Mouse (Mus musculus) gastrocnemius, postnatal 36 days (tissue): ENCODE results near the gene App. TPM values are rescaled to one million over a fixed set of nuclear protein-coding genes. Genes with fewer than 3 reads are reported as not detected.

ENCODE experiments used
- DNase-seq, 2 experiments: peaks; one replicate each; pipeline ENCODE4 v3.0.0; 2022
- intact Hi-C: fragments of 180-260 bp; cut with DNase I; formaldehyde crosslinking; loops from one replicate; pipeline ENCODE4 v1.15.1; 2025
- total RNA-seq, 2 experiments: library from RNA; stranded (reverse); gene quantifications; 2 replicates each; pipeline ENCODE4 v1.2.3; 2021

App gene
- total RNA-seq, 2 experiments from 2014 or later, result 67.9 to 83.3 TPM

- no peak for DNase-seq
- intact Hi-C loops, result no loop called here
These were observed 132.2 kb downstream of the App start for GRCm38 (mm10) chr16:85041153-85041959.

- intact Hi-C loops, result no loop called here
These were observed 134.8 kb downstream of the App start for GRCm38 (mm10) chr16:85038731-85039130.

GRCm38 (mm10) chr16:85037969-85038644, 135.5 kb downstream of the App start:
- no peak for DNase-seq
- intact Hi-C loops, result no loop called here

More at GRCm38 (mm10) chr16:85038731-85039130, 134.8 kb downstream of the App start:
- DNase-seq, result no peak

GRCm38 (mm10) chr16:85035815-85036214, 137.8 kb downstream of the App start:
- intact Hi-C loops, result no loop called here
- DNase-seq, result no peak

- intact Hi-C loops, result no loop called here
- no peak for DNase-seq
These were observed 139.8 kb downstream of the App start for GRCm38 (mm10) chr16:85033747-85034146.

GRCm38 (mm10) chr16:85030810-85031209, 142.8 kb downstream of the App start:
- intact Hi-C loops, result no loop called here
- no peak for DNase-seq

GRCm38 (mm10) chr16:85028396-85028795, 145.2 kb downstream of the App start:
- DNase-seq, result no peak
- intact Hi-C loops, result no loop called here

GRCm38 (mm10) chr16:85024706-85025105, 148.9 kb downstream of the App start:
- no peak for DNase-seq
- intact Hi-C loops, result no loop called here

GRCm38 (mm10) chr16:85023106-85023505, 150.5 kb downstream of the App start:
- intact Hi-C loops, result no loop called here
- DNase-seq, result no peak

- intact Hi-C loops, result no loop called here
- no peak for DNase-seq
These were observed 152.8 kb downstream of the App start for GRCm38 (mm10) chr16:85020696-85021323.

GRCm38 (mm10) chr16:85019273-85019672, 154.3 kb downstream of the App start:
- intact Hi-C loops, result no loop called here
- no peak for DNase-seq

- DNase-seq, result no peak
- intact Hi-C loops, result no loop called here
These were observed 155.7 kb downstream of the App start for GRCm38 (mm10) chr16:85017845-85018244.

GRCm38 (mm10) chr16:85012695-85013094, 160.9 kb downstream of the App start:
- intact Hi-C loops, result no loop called here
- no peak for DNase-seq

GRCm38 (mm10) chr16:85012172-85012571, 161.4 kb downstream of the App start:
- intact Hi-C loops, result no loop called here

GRCm38 (mm10) chr16:85010651-85011050, 162.9 kb downstream of the App start:
- DNase-seq, result no peak
- intact Hi-C loops, result no loop called here

More at GRCm38 (mm10) chr16:85012172-85012571, 161.4 kb downstream of the App start:
- no peak for DNase-seq

- intact Hi-C loops, result no loop called here
- no peak for DNase-seq
These were observed 164.5 kb downstream of the App start for GRCm38 (mm10) chr16:85008866-85009645.

- DNase-seq, result no peak
- intact Hi-C loops, result no loop called here
These were observed 171.5 kb downstream of the App start for GRCm38 (mm10) chr16:85001939-85002556.

GRCm38 (mm10) chr16:85000304-85000703, 173.3 kb downstream of the App start:
- DNase-seq, result no peak
- intact Hi-C loops, result no loop called here

GRCm38 (mm10) chr16:84997551-84997950, 176.0 kb downstream of the App start:
- DNase-seq, result no peak
- intact Hi-C loops, result no loop called here

- intact Hi-C loops, result no loop called here
- DNase-seq, result no peak
These were observed 178.1 kb downstream of the App start for GRCm38 (mm10) chr16:84995441-84995867.
